Comparison of ENCODE assay signal across 26 mouse cellular contexts in the genomic region with DNA sequence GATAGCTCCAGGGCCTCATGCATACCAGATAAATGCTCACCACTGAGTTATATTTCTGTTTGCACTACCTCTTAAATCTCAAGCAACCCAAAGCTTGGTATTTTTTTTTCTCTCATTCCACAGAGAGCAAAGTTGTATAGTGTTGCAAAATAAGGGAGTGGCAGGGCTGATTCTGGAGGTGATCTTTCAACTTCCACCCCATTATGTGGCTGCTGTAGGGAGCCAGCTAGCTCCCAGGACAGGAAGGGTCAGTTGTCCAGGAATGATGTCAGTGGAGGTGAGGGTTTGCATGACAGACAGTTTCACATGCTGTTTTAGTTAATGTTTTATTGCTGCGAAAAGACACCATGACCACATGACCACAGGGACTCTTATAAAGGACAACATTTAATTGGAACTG. TPM values are rescaled to one million over a fixed set of nuclear protein-coding genes. Genes with fewer than 3 reads are reported as not detected.
DNase-seq lines count a peak whose midpoint lies in the region; ATAC-seq and TF ChIP-seq lines count a peak whose summit lies in the region.
"Had no signal": no experiment of that assay in that cellular context is flagged by ENCODE, and none has a peak within 500 bp of the region (broad histone marks: within the 10 kb centered on the region; RNA-seq: fewer than 3 reads in every experiment).

No protein-coding gene starts in this region.

- ATAC-seq in liver, postnatal 0 days: peak; percentile 35; the same call in 1 of the 2 replicates
- ATAC-seq in intestine, postnatal 0 days: 0 out of 2 replicates have a peak, but pooled peaks have one; percentile 38
- ATAC-seq: activated CD4-positive, CD25-positive, alpha-beta regulatory T cell, adult 4 months; CD4-positive, CD25-positive, alpha-beta regulatory T cell, adult 4 months; forebrain, embryonic 14.5 days; forebrain, embryonic 16.5 days; Patski had no signal

- WGBS in liver, postnatal 0 days (ENCODE audit: insufficient replicate concordance): 78% methylated on average over 1 of the region's 1 CpGs
- 80% methylated on average over 1 of the region's 1 CpGs for WGBS in intestine, postnatal 0 days

- no peak for TF ChIP-seq EP300 in liver, postnatal 0 days (IDR thresholded peaks at IDR 0.05; ENCODE audit: low read depth)

- DNase-seq in liver, postnatal 0 days: no peak
- DNase-seq in liver: no peak
- no peak for DNase-seq in cerebellum, postnatal 36 days
- DNase-seq in adrenal gland, adult 2 months: no peak
- DNase-seq: adrenal gland, postnatal 10 days; adrenal gland, postnatal 36 days; B cell, adult 2 months; cerebellum, adult 11-12 months; cerebellum, adult 2 months; cerebellum, adult 9-10 months; cerebellum, postnatal 10 days; cerebellum, postnatal 25 days; embryo, embryonic 11 days had no signal

- no peak for TF ChIP-seq CTCF in liver, postnatal 0 days (IDR thresholded peaks at IDR 0.05; ENCODE audit: low read depth)
- TF ChIP-seq CTCF in intestine, postnatal 0 days (IDR thresholded peaks at IDR 0.05; ENCODE audit: low read depth): no peak

- H3K4me1 ChIP-seq in liver, postnatal 0 days (ENCODE audit: insufficient read depth): no peaks in the 10 kb centered on the region
- no peaks in the 10 kb centered on the region for H3K4me1 ChIP-seq in intestine, postnatal 0 days (replicated peaks; ENCODE audit: control insufficient read depth, insufficient read depth, low read length)
- H3K4me1 ChIP-seq: embryonic facial prominence, embryonic 13.5 days; embryonic facial prominence, embryonic 15.5 days; forebrain, embryonic 10.5 days; forebrain, embryonic 12.5 days had no signal

- no peak overlapping the region for H3K4me2 ChIP-seq in liver, postnatal 0 days (ENCODE audit: low read depth, low read length)
- no peak overlapping the region for H3K4me2 ChIP-seq in intestine, postnatal 0 days (replicated peaks; ENCODE audit: low read depth)
- H3K4me2 ChIP-seq: embryonic facial prominence, embryonic 13.5 days; embryonic facial prominence, embryonic 15.5 days; forebrain, embryonic 12.5 days had no signal

- H3K36me3 ChIP-seq in liver, postnatal 0 days (replicated peaks; ENCODE audit: insufficient read depth, low read length): no peaks in the 10 kb centered on the region
- H3K36me3 ChIP-seq in intestine, postnatal 0 days (ENCODE audit: control insufficient read depth, insufficient read depth): no peaks in the 10 kb centered on the region
- H3K36me3 ChIP-seq: embryonic facial prominence, embryonic 13.5 days; embryonic facial prominence, embryonic 15.5 days; forebrain, embryonic 10.5 days; forebrain, embryonic 12.5 days; G1E had no signal

- H3K9ac ChIP-seq in liver, postnatal 0 days (replicated peaks): no peak overlapping the region
- H3K9ac ChIP-seq in intestine, postnatal 0 days (ENCODE audit: low read depth, low read length): no peak overlapping the region
- H3K9ac ChIP-seq: embryonic facial prominence, embryonic 13.5 days; embryonic facial prominence, embryonic 15.5 days; forebrain, embryonic 12.5 days had no signal

- H3K27ac ChIP-seq in liver, postnatal 0 days (ENCODE audit: low read depth): no peak overlapping the region
- H3K27ac ChIP-seq in intestine, postnatal 0 days (ENCODE audit: low read depth, low read length): no peak overlapping the region
- H3K27ac ChIP-seq: embryonic facial prominence, embryonic 13.5 days; embryonic facial prominence, embryonic 15.5 days; forebrain, embryonic 10.5 days; forebrain, embryonic 12.5 days had no signal

- no peaks in the 10 kb centered on the region for H3K27me3 ChIP-seq in liver, postnatal 0 days (ENCODE audit: insufficient read depth, low read length)
- no peaks in the 10 kb centered on the region for H3K27me3 ChIP-seq in intestine, postnatal 0 days (replicated peaks; ENCODE audit: control insufficient read depth, insufficient read depth, low read length)
- H3K27me3 ChIP-seq: CH12.LX; embryonic facial prominence, embryonic 13.5 days; embryonic facial prominence, embryonic 15.5 days; forebrain, embryonic 12.5 days had no signal

- H3K9me3 ChIP-seq in liver, postnatal 0 days (ENCODE audit: low read length): no peaks in the 10 kb centered on the region
- no peaks in the 10 kb centered on the region for H3K9me3 ChIP-seq in intestine, postnatal 0 days (ENCODE audit: control insufficient read depth)
- H3K9me3 ChIP-seq: embryonic facial prominence, embryonic 13.5 days; embryonic facial prominence, embryonic 15.5 days; forebrain, embryonic 10.5 days; forebrain, embryonic 12.5 days; G1E had no signal

- no peak overlapping the region for H3K4me3 ChIP-seq in liver, postnatal 0 days (ENCODE audit: low read depth, low read length)
- no peak overlapping the region for H3K4me3 ChIP-seq in intestine, postnatal 0 days (ENCODE audit: low read depth, low read length)
- H3K4me3 ChIP-seq: embryonic facial prominence, embryonic 13.5 days; embryonic facial prominence, embryonic 15.5 days; erythroblast, embryonic 14.5 days; forebrain, embryonic 10.5 days; forebrain, embryonic 12.5 days had no signal

RNA-seq across cellular contexts. Expression of gene Bend4, which starts 26.2 kb away (rescaled TPM):
- polyA plus RNA-seq in liver, postnatal 0 days (2015; fragmentation: Nextera tagmentation; extraction: Ambion mirVana): 0.18 and 0.25 TPM in 2 replicates
- 4.9 and 5.3 TPM in 2 replicates for polyA plus RNA-seq in intestine, postnatal 0 days (2015; fragmentation: Nextera tagmentation; extraction: Ambion mirVana)
- under 1 TPM; 0.72 to 0.76 TPM for total RNA-seq in adrenal gland, adult 2 months (2021)
- polyA plus RNA-seq in adrenal gland, adult 2 months (2012; rRNA removed): 0.18 and 0.21 TPM in 2 replicates
- total RNA-seq: CH12.LX had no signal
